Mouse (Mus musculus) heart, adult 2 months (tissue): ENCODE measurements around the gene N4bp1. TPM values are rescaled to one million over a fixed set of nuclear protein-coding genes. Genes with fewer than 3 reads are reported as not detected.

Experiments used
- DNase-seq, 2 experiments: peaks; one replicate each; pipeline ENCODE4 v3.0.0; 2021
- H3K27ac ChIP-seq: fragments of 200-600 bp; 2 replicates; pipeline ENCODE4 v1.8.1; 2022
- H3K27me3 ChIP-seq: fragments of 200-500 bp; 2 replicates; pipeline ENCODE4 v1.6.1; 2012; ENCODE audit warnings: mild to moderate bottlenecking, low read length, inconsistent platforms, mixed read lengths; ENCODE audit not compliant: control insufficient read depth, insufficient read depth
- H3K36me3 ChIP-seq: fragments of 200-500 bp; 2 replicates; pipeline ENCODE4 v1.6.1; 2012; ENCODE audit warnings: low read length, inconsistent platforms; ENCODE audit not compliant: control insufficient read depth, insufficient read depth
- H3K4me1 ChIP-seq: fragments of 200-500 bp; 2 replicates; pipeline ENCODE4 v1.6.1; 2011; ENCODE audit warnings: low read length; ENCODE audit not compliant: control insufficient read depth, insufficient read depth
- H3K4me3 ChIP-seq: fragments of 200-600 bp; 2 replicates; pipeline ENCODE4 v1.8.1; 2022
- H3K79me2 ChIP-seq: fragments of 200-500 bp; replicated peaks from 2 replicates; pipeline ENCODE4 v1.6.1; 2012; ENCODE audit warnings: mild to moderate bottlenecking, inconsistent platforms, low read length, moderate library complexity, mixed read lengths; ENCODE audit not compliant: control insufficient read depth, insufficient read depth
- H3K9ac ChIP-seq: fragments of 200-500 bp; 2 replicates; pipeline ENCODE4 v1.6.1; 2012; ENCODE audit warnings: low read depth, mild to moderate bottlenecking, control low read depth, inconsistent platforms, low read length, mixed read lengths
- CTCF ChIP-seq: fragments of 200-600 bp; IDR thresholded peaks from 2 replicates; pipeline ENCODE4 v1.8.1; 2022; ENCODE audit warnings: antibody characterized with exemption, mild to moderate bottlenecking, moderate library complexity
- EP300 ChIP-seq: fragments of 200-500 bp; IDR thresholded peaks from 2 replicates; pipeline ENCODE4 v1.6.1; 2011; ENCODE audit warnings: low read depth, low read length, control low read depth; ENCODE audit not compliant: insufficient read depth
- POLR2A ChIP-seq: fragments of 200-500 bp; IDR thresholded peaks from 2 replicates; pipeline ENCODE4 v1.6.1; 2011; ENCODE audit warnings: mild to moderate bottlenecking, low read depth, low read length, control low read depth; ENCODE audit not compliant: insufficient read depth
- WGBS: fragments of 180-500 bp; shearing (Covaris S2); methylation state at CpG from one replicate; pipeline ENCODE4 v1.1.7; 2018; 5-methylcytosine and 5-hydroxymethylcytosine counted together
- intact Hi-C: fragments of 180-260 bp; cut with DNase I; formaldehyde crosslinking; loops from one replicate; pipeline ENCODE4 v1.15.1; 2025
- polyA plus RNA-seq: library from polyadenylated mRNA; depleted of rRNA; stranded (reverse); fragments of >200 nt; gene quantifications from 2 replicates; pipeline ENCODE4 v1.2.3, GENCODE M21; 2012
- total RNA-seq, 2 experiments: library from RNA; stranded (reverse); gene quantifications; 2 replicates each; pipeline ENCODE4 v1.2.3; 2021

Gene N4bp1
- total and polyA plus RNA-seq, 3 experiments = 8.9 to 18.1 (median 17.1) TPM

DNA sequence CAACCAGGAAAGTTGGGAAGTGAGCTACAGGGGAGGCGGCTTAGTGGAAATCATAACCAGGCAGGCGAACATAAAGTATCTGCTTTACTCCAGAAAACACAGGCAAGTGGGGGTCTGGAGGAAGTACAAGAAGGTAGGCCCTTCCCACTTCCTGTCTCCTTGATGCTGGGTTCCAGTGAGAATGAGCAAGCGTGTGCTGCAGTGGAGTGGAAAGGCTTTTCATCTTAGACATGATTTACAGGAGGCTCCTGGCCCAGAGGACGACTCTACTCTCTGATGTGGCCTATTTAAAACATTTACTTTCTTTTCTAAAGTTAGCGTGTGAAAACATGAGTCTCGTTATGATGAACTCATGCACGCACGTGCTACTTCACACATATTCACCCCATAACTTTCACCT, 105.9 kb downstream of the N4bp1 start:
- no peak for TF ChIP-seq CTCF
- no peak for TF ChIP-seq POLR2A
- TF ChIP-seq EP300 = no peak
- Histone ChIP-seq H3K27ac (no peak overlapping the region), H3K4me3 (no peak overlapping the region), H3K9ac (no peak overlapping the region), H3K27me3 (no peaks in the 10 kb centered on the region), H3K4me1 (peaks cover 1% of the 10 kb centered on the region), H3K79me2 (no peaks in the 10 kb centered on the region), H3K36me3 (no peaks in the 10 kb centered on the region)
- no peak for DNase-seq
- 77% methylated on average over 8 of the region's 8 CpGs for WGBS
- intact Hi-C loops = no loop called here

DNA sequence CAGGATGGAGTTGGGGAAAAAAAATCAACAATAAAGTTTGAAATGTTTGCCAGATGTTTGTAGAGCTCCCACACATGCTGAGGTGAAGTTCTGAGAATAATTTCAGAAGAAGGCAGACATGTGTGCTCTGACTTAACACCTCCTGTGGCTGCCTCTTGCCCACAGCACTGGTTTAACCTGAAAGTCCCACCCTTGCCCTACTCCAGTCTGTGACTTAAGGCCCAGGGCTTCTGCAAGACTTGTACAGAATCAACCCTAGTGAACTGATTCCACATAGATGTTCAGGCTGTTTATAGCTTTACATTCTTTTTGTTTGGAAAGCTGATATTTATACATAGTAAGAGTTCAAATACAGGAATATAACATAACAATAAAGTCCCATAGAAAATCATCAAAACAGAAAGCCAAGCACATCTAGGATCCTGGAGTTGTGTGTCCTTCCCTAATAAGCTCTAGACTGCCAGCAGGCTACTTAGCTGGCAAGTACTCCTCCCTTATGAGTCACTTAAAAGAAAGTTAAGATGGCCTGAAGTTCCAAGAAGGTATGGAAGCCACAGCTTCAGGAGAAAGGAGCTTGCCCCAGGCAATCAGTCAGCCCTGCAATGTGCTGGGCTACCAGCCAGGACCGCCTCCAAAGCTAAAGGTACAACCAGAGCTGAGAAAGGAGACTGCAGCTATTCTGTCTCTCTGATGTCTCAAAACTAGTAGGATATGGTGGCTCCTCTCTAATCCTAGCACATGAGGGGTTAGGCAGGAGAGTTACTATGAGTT, 114.9 kb downstream of the N4bp1 start:
- no peak for TF ChIP-seq CTCF
- TF ChIP-seq EP300 = no peak
- TF ChIP-seq POLR2A = no peak
- Histone ChIP-seq H3K9ac (no peak overlapping the region), H3K79me2 (no peaks in the 10 kb centered on the region), H3K27me3 (no peaks in the 10 kb centered on the region), H3K4me1 (peaks cover 2% of the 10 kb centered on the region; the same call in 1 of the 2 replicates), H3K36me3 (no peaks in the 10 kb centered on the region), H3K27ac (no peak overlapping the region), H3K4me3 (no peak overlapping the region)
- intact Hi-C loops = no loop called here
- 79% methylated on average over 1 of the region's 1 CpGs for WGBS
- DNase-seq = peak in 1 of 2 experiments; percentile 18

GRCm38 (mm10) chr8:86768499-86768898, 116.6 kb downstream of the N4bp1 start:
- TF ChIP-seq POLR2A (no peak), CTCF (no peak), EP300 (0 out of 2 replicates have a peak, but pooled peaks have one; percentile 50)
- H3K4me1 ChIP-seq = peaks cover 2% of the 10 kb centered on the region; the same call in 1 of the 2 replicates
- intact Hi-C loops = no loop called here
- peak overlapping the region; percentile 59 for H3K27ac ChIP-seq
- no peaks in the 10 kb centered on the region for H3K36me3 ChIP-seq
- H3K4me3 ChIP-seq = no peak overlapping the region
- H3K79me2 ChIP-seq = no peaks in the 10 kb centered on the region
- DNase-seq = peak; percentile 47 to 73
- H3K27me3 ChIP-seq = no peaks in the 10 kb centered on the region
- 41% methylated on average over 5 of the region's 5 CpGs for WGBS
- H3K9ac ChIP-seq = no peak overlapping the region

GRCm38 (mm10) chr8:86766548-86767211, 118.4 kb downstream of the N4bp1 start:
- H3K79me2 ChIP-seq = no peaks in the 10 kb centered on the region
- no peak overlapping the region for H3K9ac ChIP-seq
- TF ChIP-seq POLR2A (no peak), EP300 (0 out of 2 replicates have a peak, but pooled peaks have one; percentile 34)
- no peaks in the 10 kb centered on the region for H3K27me3 ChIP-seq
- H3K27ac ChIP-seq = peak overlapping the region; percentile 61
- peaks cover 2% of the 10 kb centered on the region; the same call in 1 of the 2 replicates for H3K4me1 ChIP-seq
- intact Hi-C loops = no loop called here
- no peaks in the 10 kb centered on the region for H3K36me3 ChIP-seq
- 73% methylated on average over 9 of the region's 9 CpGs for WGBS
- peak; percentile 33 to 64 for DNase-seq
- H3K4me3 ChIP-seq = no peak overlapping the region

GRCm38 (mm10) chr8:86765669-86766068, 119.4 kb downstream of the N4bp1 start:
- Histone ChIP-seq H3K4me1 (peaks cover 2% of the 10 kb centered on the region; the same call in 1 of the 2 replicates), H3K36me3 (no peaks in the 10 kb centered on the region), H3K9ac (no peak overlapping the region), H3K27me3 (no peaks in the 10 kb centered on the region), H3K27ac (no peak overlapping the region; the same call in 1 of the 2 replicates), H3K4me3 (no peak overlapping the region), H3K79me2 (no peaks in the 10 kb centered on the region)
- DNase-seq = no peak
- 89% methylated on average over 8 of the region's 8 CpGs for WGBS
- intact Hi-C loops = no loop called here
- TF ChIP-seq POLR2A (no peak), CTCF (no peak), EP300 (no peak)

- H3K4me3 ChIP-seq = no peak overlapping the region
- peaks cover 2% of the 10 kb centered on the region; the same call in 1 of the 2 replicates for H3K4me1 ChIP-seq
- intact Hi-C loops = no loop called here
- no peak for DNase-seq
- TF ChIP-seq CTCF (no peak), EP300 (no peak), POLR2A (no peak)
- H3K36me3 ChIP-seq = no peaks in the 10 kb centered on the region
- H3K9ac ChIP-seq = no peak overlapping the region
- H3K27ac ChIP-seq = no peak overlapping the region
- no peaks in the 10 kb centered on the region for H3K27me3 ChIP-seq
- no peaks in the 10 kb centered on the region for H3K79me2 ChIP-seq
- WGBS = 82% methylated on average over 10 of the region's 10 CpGs
Measured at GRCm38 (mm10) chr8:86765155-86765554, 119.9 kb downstream of the N4bp1 start.
